Mouse (Mus musculus) midbrain, embryonic 15.5 days (tissue): Measurements from ENCODE around the gene Rars2. TPM values are rescaled to one million over a fixed set of nuclear protein-coding genes. Genes with fewer than 3 reads are reported as not detected.
"Not testable (repeated sequence)": the region's sequence is repeated elsewhere in the genome, so short reads cannot be mapped to it uniquely, and the experiment has no call there.

Source experiments
- ATAC-seq: fragments of 200-750 bp; cut with Nextera tagmentation; replicated peaks from 2 replicates; pipeline ENCODE4 v1.8.0; 2017; ENCODE audit warnings: moderate TSS enrichment
- H3K27ac ChIP-seq: fragments of 300-500 bp; sonication (generic); 2 replicates; pipeline ENCODE4 v1.5.1; 2015; ENCODE audit warnings: mild to moderate bottlenecking, inconsistent platforms
- H3K27me3 ChIP-seq: fragments of 300-500 bp; sonication (generic); replicated peaks from 2 replicates; pipeline ENCODE4 v1.6.1; 2015; ENCODE audit warnings: inconsistent platforms
- H3K36me3 ChIP-seq: fragments of 300-500 bp; sonication (generic); replicated peaks from 2 replicates; pipeline ENCODE4 v1.6.1; 2015; ENCODE audit warnings: inconsistent platforms
- H3K4me1 ChIP-seq: fragments of 300-500 bp; sonication (generic); 2 replicates; pipeline ENCODE4 v1.6.1; 2015; ENCODE audit warnings: inconsistent platforms
- H3K4me2 ChIP-seq: fragments of 300-500 bp; sonication (generic); 2 replicates; pipeline ENCODE4 v1.6.1; 2015; ENCODE audit warnings: inconsistent platforms, mild to moderate bottlenecking, moderate library complexity
- H3K4me3 ChIP-seq: fragments of 300-500 bp; sonication (generic); 2 replicates; pipeline ENCODE4 v1.5.1; 2015; ENCODE audit warnings: mild to moderate bottlenecking, inconsistent platforms
- H3K9ac ChIP-seq: fragments of 300-500 bp; sonication (generic); 2 replicates; pipeline ENCODE4 v1.6.1; 2015; ENCODE audit warnings: mild to moderate bottlenecking, inconsistent platforms
- H3K9me3 ChIP-seq: fragments of 300-500 bp; sonication (generic); 2 replicates; pipeline ENCODE4 v1.6.1; 2016; ENCODE audit warnings: inconsistent platforms
- WGBS: fragments of 180-500 bp; shearing (Covaris S2); methylation state at CpG from one replicate; pipeline ENCODE4 v1.1.7; 2015; ENCODE audit warnings: mixed read lengths; 5-methylcytosine and 5-hydroxymethylcytosine counted together
- polyA plus RNA-seq: library from polyadenylated mRNA; unstranded; fragments of >200 nt; fragmentation: Nextera tagmentation; extraction: Ambion mirVana; gene quantifications from 2 replicates; pipeline ENCODE4 v1.2.1, GENCODE M21; 2015

The Rars2 gene
- 52.6 and 52.8 TPM in 2 replicates for polyA plus RNA-seq

- H3K4me2 ChIP-seq = peak within 1 kb of the TSS; percentile 92
- H3K27ac ChIP-seq = peak within 1 kb of the TSS; percentile 92
- H3K9ac ChIP-seq = peak within 1 kb of the TSS; percentile 95
- H3K36me3 ChIP-seq = no peaks in the 10 kb centered on the region
- peak; percentile 99 for ATAC-seq
- WGBS = under 1% methylated on average over 42 of the region's 42 CpGs
- peaks cover 27% of the 10 kb centered on the region for H3K4me1 ChIP-seq
- H3K4me3 ChIP-seq = peak within 1 kb of the TSS; percentile 90
- no peaks in the 10 kb centered on the region for H3K9me3 ChIP-seq
- no peaks in the 10 kb centered on the region for H3K27me3 ChIP-seq
Observed at GRCm38 (mm10) chr4:34614630-34615094, at the start of gene Rars2, which contains the start of gene Orc3. Gene Rars2, plus strand, starts transcription at chr4:34614957. Gene Orc3, minus strand, starts transcription at chr4:34614944.

DNA sequence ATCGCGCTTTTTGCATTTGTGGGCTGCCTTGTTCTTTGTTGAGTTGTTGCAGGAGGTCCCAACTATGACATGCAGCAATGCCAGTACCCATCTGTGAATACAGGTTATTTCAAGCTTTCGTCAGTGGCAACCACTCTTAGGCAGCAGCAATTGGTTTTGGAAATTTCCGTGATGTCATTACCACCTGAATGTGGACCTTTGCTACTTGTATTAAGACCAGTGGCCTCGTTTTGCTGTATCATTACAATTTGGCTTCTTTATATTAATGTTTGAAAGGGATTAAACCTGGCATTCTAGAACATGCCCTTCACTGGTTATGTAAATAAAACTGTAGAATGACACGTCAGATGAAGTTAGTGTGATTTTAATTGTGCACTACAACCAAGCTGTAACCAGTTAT, 48.5 kb upstream of the Rars2 start:
- no peak for ATAC-seq
- H3K36me3 ChIP-seq = peaks cover 11% of the 10 kb centered on the region; the same call in 1 of the 2 replicates

GRCm38 (mm10) chr4:34572876-34573275, 41.9 kb upstream of the Rars2 start:
- H3K9me3 ChIP-seq = no peaks in the 10 kb centered on the region
- 85% methylated on average over 2 of the region's 2 CpGs for WGBS
- H3K27ac ChIP-seq = no peak overlapping the region
- H3K4me1 ChIP-seq = no peaks in the 10 kb centered on the region
- H3K9ac ChIP-seq = no peak overlapping the region
- H3K36me3 ChIP-seq = peaks cover 37% of the 10 kb centered on the region
- H3K27me3 ChIP-seq = no peaks in the 10 kb centered on the region
- no peak overlapping the region for H3K4me2 ChIP-seq
- ATAC-seq = no peak
- H3K4me3 ChIP-seq = no peak overlapping the region

More for the DNA sequence above, 48.5 kb upstream of the Rars2 start:
- H3K27me3 ChIP-seq = no peaks in the 10 kb centered on the region
- no peaks in the 10 kb centered on the region for H3K9me3 ChIP-seq
- 90% methylated on average over 6 of the region's 6 CpGs for WGBS
- no peak overlapping the region for H3K27ac ChIP-seq
- no peak overlapping the region for H3K9ac ChIP-seq
- H3K4me1 ChIP-seq = no peaks in the 10 kb centered on the region
- H3K4me2 ChIP-seq = no peak overlapping the region
- no peak overlapping the region for H3K4me3 ChIP-seq

DNA sequence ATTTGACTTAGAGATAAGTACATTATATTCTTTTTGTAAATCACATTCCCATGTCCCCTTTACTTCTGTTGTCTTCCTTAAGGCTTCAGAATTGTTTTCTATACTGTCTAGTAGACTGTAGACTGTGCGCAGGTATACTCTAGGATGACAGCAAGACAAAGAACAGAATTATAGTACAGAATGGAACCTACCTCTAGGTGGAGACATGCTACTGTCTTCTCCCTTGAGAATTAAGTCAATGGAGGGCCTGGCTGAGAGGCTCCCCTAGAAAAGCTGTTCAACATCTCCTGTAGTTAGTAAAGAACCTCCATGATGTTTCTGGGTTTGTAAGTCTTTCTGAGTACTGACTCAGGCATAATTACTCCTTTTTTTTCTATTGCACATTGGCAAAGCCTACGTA, 37.7 kb upstream of the Rars2 start:
- Histone ChIP-seq H3K4me1 (no peaks in the 10 kb centered on the region), H3K9ac (no peak overlapping the region), H3K9me3 (no peaks in the 10 kb centered on the region), H3K4me2 (no peak overlapping the region), H3K27ac (no peak overlapping the region), H3K27me3 (no peaks in the 10 kb centered on the region), H3K36me3 (peaks cover 46% of the 10 kb centered on the region), H3K4me3 (no peak overlapping the region)
- 90% methylated on average over 2 of the region's 2 CpGs for whole genome bisulfite sequencing
- no peak for ATAC-seq

DNA sequence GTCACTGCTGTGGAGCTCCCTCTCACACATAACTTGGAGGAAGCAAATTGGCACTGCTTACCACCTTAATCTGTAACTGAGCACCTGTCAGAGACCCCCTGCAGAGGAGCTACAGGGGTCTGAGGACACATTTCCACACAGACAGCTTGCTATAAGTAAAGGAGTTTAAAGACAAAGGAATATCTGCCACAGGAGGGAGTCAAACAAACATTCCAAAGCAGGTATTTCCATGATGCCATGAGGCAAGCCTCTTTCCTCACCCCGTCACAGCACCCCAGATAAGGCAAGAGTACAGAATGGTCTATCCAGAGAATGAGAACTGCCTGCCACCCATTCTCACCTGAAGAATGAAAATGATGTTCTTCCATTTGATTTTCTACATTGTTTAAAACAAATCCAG, 35.5 kb upstream of the Rars2 start:
- no peak for ATAC-seq
- H3K9me3 ChIP-seq = no peaks in the 10 kb centered on the region

GRCm38 (mm10) chr4:34581489-34581888, 33.3 kb upstream of the Rars2 start:
- not testable (repeated sequence) for H3K4me2 ChIP-seq, H3K9ac ChIP-seq, H3K27me3 ChIP-seq, H3K27ac ChIP-seq, H3K4me3 ChIP-seq, H3K9me3 ChIP-seq, ATAC-seq, H3K4me1 ChIP-seq
- 78% methylated on average over 1 of the region's 1 CpGs for WGBS
- peaks cover 37% of the 10 kb centered on the region; the same call in 1 of the 2 replicates for H3K36me3 ChIP-seq

More for the DNA sequence above, 35.5 kb upstream of the Rars2 start:
- Histone ChIP-seq H3K4me2 (no peak overlapping the region), H3K4me1 (no peaks in the 10 kb centered on the region), H3K27me3 (no peaks in the 10 kb centered on the region), H3K27ac (no peak overlapping the region), H3K9ac (no peak overlapping the region), H3K36me3 (peaks cover 47% of the 10 kb centered on the region), H3K4me3 (no peak overlapping the region)
- 80% methylated on average over 1 of the region's 1 CpGs for WGBS

GRCm38 (mm10) chr4:34581990-34582389, 32.8 kb upstream of the Rars2 start:
- H3K4me3 ChIP-seq = no peak overlapping the region
- no peaks in the 10 kb centered on the region for H3K9me3 ChIP-seq
- WGBS = 67% methylated on average over 7 of the region's 7 CpGs
- H3K36me3 ChIP-seq = peaks cover 33% of the 10 kb centered on the region; the same call in 1 of the 2 replicates
- H3K9ac ChIP-seq = no peak overlapping the region
- H3K27me3 ChIP-seq = no peaks in the 10 kb centered on the region
- no peak overlapping the region for H3K4me2 ChIP-seq
- H3K27ac ChIP-seq = no peak overlapping the region
- no peaks in the 10 kb centered on the region for H3K4me1 ChIP-seq
- no peak for ATAC-seq

- no peaks in the 10 kb centered on the region for H3K27me3 ChIP-seq
- H3K4me2 ChIP-seq = no peak overlapping the region
- WGBS = 63% methylated on average over 5 of the region's 5 CpGs
- no peaks in the 10 kb centered on the region for H3K9me3 ChIP-seq
- no peak overlapping the region for H3K27ac ChIP-seq
- H3K4me3 ChIP-seq = no peak overlapping the region
- ATAC-seq = no peak
- peaks cover 30% of the 10 kb centered on the region; the same call in 1 of the 2 replicates for H3K36me3 ChIP-seq
- no peak overlapping the region for H3K9ac ChIP-seq
- no peaks in the 10 kb centered on the region for H3K4me1 ChIP-seq
Observed at GRCm38 (mm10) chr4:34582476-34582875, 32.3 kb upstream of the Rars2 start.

DNA sequence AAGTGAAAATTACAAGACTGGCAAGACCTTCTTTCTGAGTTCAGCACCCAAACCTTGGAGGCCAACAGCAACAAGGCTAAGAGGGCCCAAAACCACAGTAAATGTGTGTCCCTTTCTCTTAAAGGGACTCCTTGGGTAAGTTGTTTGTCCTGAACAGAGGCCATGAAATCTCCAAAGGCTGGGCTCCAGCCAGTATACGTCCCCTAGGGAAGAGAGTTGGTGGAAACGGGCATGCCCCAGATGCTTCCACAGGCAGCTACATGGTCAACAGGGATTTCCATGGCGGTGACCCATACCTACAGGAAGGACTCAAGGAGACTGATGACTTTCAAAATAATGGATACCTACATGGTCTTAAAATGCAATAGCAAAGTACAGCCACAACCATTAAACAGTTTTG, 31.3 kb upstream of the Rars2 start:
- Histone ChIP-seq H3K9me3 (no peaks in the 10 kb centered on the region), H3K4me2 (no peak overlapping the region), H3K4me3 (no peak overlapping the region), H3K9ac (no peak overlapping the region), H3K36me3 (peaks cover 24% of the 10 kb centered on the region; the same call in 1 of the 2 replicates), H3K27ac (no peak overlapping the region), H3K4me1 (no peaks in the 10 kb centered on the region), H3K27me3 (no peaks in the 10 kb centered on the region)
- WGBS = 97% methylated on average over 3 of the region's 3 CpGs
- ATAC-seq = no peak

DNA sequence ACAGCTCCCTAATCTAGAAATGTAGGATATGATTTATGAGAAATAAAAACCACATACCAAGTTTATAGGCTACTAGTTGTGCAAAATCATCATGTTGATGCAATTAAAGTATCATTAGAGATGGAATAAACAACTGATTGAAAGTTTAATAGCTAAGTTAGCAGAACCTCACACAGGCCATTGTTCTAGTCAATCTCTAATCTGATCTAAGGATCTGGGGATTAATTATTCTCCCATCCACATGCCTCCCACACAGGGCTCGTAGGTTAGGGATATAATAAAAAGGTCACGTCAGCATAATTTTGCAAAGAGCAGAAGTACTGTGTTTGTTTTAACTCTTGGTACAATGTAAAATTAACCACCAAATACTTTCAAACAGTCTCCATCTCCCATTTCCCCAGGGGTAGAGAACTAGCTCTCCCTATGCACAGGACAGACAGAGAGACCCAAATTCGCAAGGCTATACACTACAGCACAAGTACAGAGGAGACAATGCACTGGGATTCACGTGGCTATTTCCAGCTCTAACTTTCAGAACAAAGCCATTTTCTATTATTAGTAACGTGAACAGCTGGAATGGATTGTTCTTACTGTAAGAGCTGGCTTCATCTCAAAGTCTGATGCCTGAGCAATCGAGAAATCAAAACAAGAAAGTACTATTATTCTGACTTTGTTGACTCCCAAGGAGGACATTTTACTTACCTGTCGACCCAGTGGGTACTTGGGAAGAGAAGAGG, 29.7 kb upstream of the Rars2 start:
- no peak overlapping the region for H3K9ac ChIP-seq
- peaks cover 15% of the 10 kb centered on the region; the same call in 1 of the 2 replicates for H3K36me3 ChIP-seq
- ATAC-seq = no peak
- 87% methylated on average over 7 of the region's 7 CpGs for WGBS
- no peak overlapping the region for H3K27ac ChIP-seq
- H3K4me3 ChIP-seq = no peak overlapping the region
- no peaks in the 10 kb centered on the region for H3K9me3 ChIP-seq
- no peaks in the 10 kb centered on the region for H3K4me1 ChIP-seq
- no peak overlapping the region for H3K4me2 ChIP-seq
- H3K27me3 ChIP-seq = no peaks in the 10 kb centered on the region

GRCm38 (mm10) chr4:34603123-34603522, 11.6 kb upstream of the Rars2 start:
- Histone ChIP-seq H3K27me3 (no peaks in the 10 kb centered on the region), H3K27ac (no peak overlapping the region), H3K9me3 (no peaks in the 10 kb centered on the region), H3K36me3 (peaks cover 24% of the 10 kb centered on the region; the same call in 1 of the 2 replicates), H3K4me2 (no peak overlapping the region), H3K4me1 (no peaks in the 10 kb centered on the region), H3K9ac (no peak overlapping the region), H3K4me3 (no peak overlapping the region)
- no peak for ATAC-seq
- WGBS = 91% methylated on average over 6 of the region's 6 CpGs

DNA sequence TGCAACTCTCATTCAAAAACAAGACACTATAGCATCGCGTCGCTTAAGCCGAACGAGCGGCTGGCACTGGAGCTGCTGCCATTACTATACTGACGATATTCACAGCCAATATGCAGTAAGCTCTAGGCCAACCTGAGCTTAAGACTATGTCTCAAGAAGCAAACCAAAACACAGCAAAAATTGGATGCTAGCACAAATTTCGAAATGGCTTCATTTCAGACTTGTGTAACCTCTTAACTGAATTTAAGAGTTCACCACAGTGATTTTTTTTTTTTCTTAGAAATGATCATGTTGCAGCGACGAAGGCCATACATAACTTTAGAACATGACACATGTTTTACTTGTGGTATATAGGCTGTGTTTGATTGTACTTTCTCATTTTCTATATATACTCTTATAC, 8.1 kb upstream of the Rars2 start:
- 99% methylated on average over 10 of the region's 10 CpGs for WGBS
- Histone ChIP-seq H3K27ac (no peak overlapping the region), H3K9me3 (no peaks in the 10 kb centered on the region), H3K9ac (no peak overlapping the region), H3K4me3 (no peak overlapping the region), H3K27me3 (no peaks in the 10 kb centered on the region), H3K36me3 (peaks cover 16% of the 10 kb centered on the region; the same call in 1 of the 2 replicates), H3K4me2 (no peak overlapping the region), H3K4me1 (no peaks in the 10 kb centered on the region)
- no peak for ATAC-seq
